Mouse (Mus musculus) midbrain, postnatal 0 days (tissue): ENCODE measurements around the gene Cdon. TPM values are rescaled to one million over a fixed set of nuclear protein-coding genes. Genes with fewer than 3 reads are reported as not detected.

Experiments
- ATAC-seq: fragments of 200-750 bp; cut with Nextera tagmentation; 2 replicates; pipeline ENCODE4 v1.8.0; 2017; ENCODE audit warnings: moderate number of reproducible peaks, mild to moderate bottlenecking, moderate TSS enrichment, moderate library complexity; ENCODE audit not compliant: low FRiP score
- DNase-seq: peaks from one replicate; pipeline ENCODE4 v3.0.0-alpha.2; 2015; ENCODE audit warnings: low spot score
- H3K27ac ChIP-seq: fragments of 300-500 bp; sonication (generic); 2 replicates; pipeline ENCODE4 v1.5.1; 2014; ENCODE audit warnings: low read depth, mild to moderate bottlenecking, low read length, mixed read lengths
- H3K27me3 ChIP-seq: fragments of 300-500 bp; sonication (generic); 2 replicates; pipeline ENCODE4 v1.6.1; 2014; ENCODE audit warnings: low read length, control low read depth, mixed read lengths; ENCODE audit not compliant: insufficient read depth
- H3K36me3 ChIP-seq: fragments of 300-500 bp; sonication (generic); 2 replicates; pipeline ENCODE4 v1.6.1; 2014; ENCODE audit warnings: low read length, control low read depth, mixed read lengths; ENCODE audit not compliant: insufficient read depth
- H3K4me1 ChIP-seq: fragments of 300-500 bp; sonication (generic); 2 replicates; pipeline ENCODE4 v1.6.1; 2014; ENCODE audit warnings: mild to moderate bottlenecking, control low read depth, antibody characterized with exemption, low read length, mixed read lengths; ENCODE audit not compliant: insufficient read depth
- H3K4me2 ChIP-seq: fragments of 300-500 bp; sonication (generic); 2 replicates; pipeline ENCODE4 v1.6.1; 2014; ENCODE audit warnings: low read depth, mild to moderate bottlenecking, low read length, mixed read lengths; ENCODE audit not compliant: poor library complexity, severe bottlenecking
- H3K4me3 ChIP-seq: fragments of 300-500 bp; sonication (generic); 2 replicates; pipeline ENCODE4 v1.5.1; 2014; ENCODE audit warnings: low read depth, mild to moderate bottlenecking, low read length, moderate library complexity
- H3K9ac ChIP-seq: fragments of 300-500 bp; sonication (generic); replicated peaks from 2 replicates; pipeline ENCODE4 v1.6.1; 2014; ENCODE audit warnings: mild to moderate bottlenecking, low read length, moderate library complexity, mixed read lengths; ENCODE audit not compliant: poor library complexity, severe bottlenecking
- H3K9me3 ChIP-seq: fragments of 300-500 bp; sonication (generic); 2 replicates; pipeline ENCODE4 v1.6.1; 2016; ENCODE audit warnings: low read length, control low read depth
- CTCF ChIP-seq: IDR thresholded peaks from 2 replicates; pipeline ENCODE4 v1.5.1; 2016; ENCODE audit warnings: antibody characterized with exemption, mild to moderate bottlenecking
- WGBS: fragments of 180-500 bp; shearing (Covaris S2); extraction: QIAGEN DNeasy Blood & Tissue Kit; methylation state at CpG from one replicate; pipeline ENCODE4 v1.1.7; 2014; 5-methylcytosine and 5-hydroxymethylcytosine counted together
- polyA plus RNA-seq: library from polyadenylated mRNA; unstranded; fragments of >200 nt; fragmentation: Nextera tagmentation; extraction: Ambion mirVana; gene quantifications from 2 replicates; pipeline ENCODE4 v1.2.1, GENCODE M21; 2015
- total RNA-seq: library from RNA; depleted of rRNA; stranded (reverse); fragments of >200 nt; gene quantifications from 2 replicates; pipeline ENCODE4 v1.2.3, GENCODE M21; 2014

The Cdon gene
- total and polyA plus RNA-seq, 2 experiments from 2014 or later, result 0.81 to 11.4 TPM

GRCm38 (mm10) chr9:35508234-35508633 is 87.3 kb downstream of the Cdon start:
- H3K9me3 ChIP-seq, result no peaks in the 10 kb centered on the region
- peaks cover 3% of the 10 kb centered on the region; the same call in 1 of the 2 replicates for H3K36me3 ChIP-seq
- no peak for TF ChIP-seq CTCF
- DNase-seq, result peak; percentile 68
- 43% methylated on average over 8 of the region's 8 CpGs for WGBS
- no peaks in the 10 kb centered on the region for H3K27me3 ChIP-seq
- peak; percentile 42; the same call in 1 of the 2 replicates for ATAC-seq
- no peak overlapping the region for H3K27ac ChIP-seq
- H3K4me1 ChIP-seq, result 0 out of 2 replicates have a peak, but pooled peaks cover 5% of the 10 kb centered on the region
- no peak overlapping the region for H3K4me3 ChIP-seq
- H3K4me2 ChIP-seq, result no peak overlapping the region
- H3K9ac ChIP-seq, result no peak overlapping the region

- no peak overlapping the region for H3K9ac ChIP-seq
- no peaks in the 10 kb centered on the region for H3K27me3 ChIP-seq
- ATAC-seq (no peak), DNase-seq (no peak)
- no peaks in the 10 kb centered on the region for H3K36me3 ChIP-seq
- no peak overlapping the region for H3K4me3 ChIP-seq
- H3K4me1 ChIP-seq, result no peaks in the 10 kb centered on the region
- H3K9me3 ChIP-seq, result no peaks in the 10 kb centered on the region
- H3K4me2 ChIP-seq, result no peak overlapping the region
- no peak for TF ChIP-seq CTCF
- H3K27ac ChIP-seq, result no peak overlapping the region
- WGBS, result 86% methylated on average over 4 of the region's 4 CpGs
Measured at GRCm38 (mm10) chr9:35513900-35514299, 93.0 kb downstream of the Cdon start.

GRCm38 (mm10) chr9:35516182-35516581 is 95.3 kb downstream of the Cdon start:
- 90% methylated on average over 5 of the region's 5 CpGs for WGBS
- no peak for DNase-seq
- Histone ChIP-seq H3K4me3 (no peak overlapping the region), H3K9ac (no peak overlapping the region), H3K4me1 (no peaks in the 10 kb centered on the region), H3K36me3 (no peaks in the 10 kb centered on the region), H3K4me2 (no peak overlapping the region), H3K27me3 (no peaks in the 10 kb centered on the region), H3K27ac (no peak overlapping the region), H3K9me3 (no peaks in the 10 kb centered on the region)
- no peak for ATAC-seq
- TF ChIP-seq CTCF, result no peak

- Histone ChIP-seq H3K9ac (no peak overlapping the region), H3K27ac (no peak overlapping the region), H3K9me3 (no peaks in the 10 kb centered on the region), H3K4me1 (no peaks in the 10 kb centered on the region), H3K36me3 (no peaks in the 10 kb centered on the region), H3K4me2 (no peak overlapping the region), H3K4me3 (no peak overlapping the region), H3K27me3 (no peaks in the 10 kb centered on the region)
- ATAC-seq (no peak), DNase-seq (no peak)
- no peak for TF ChIP-seq CTCF
- 94% methylated on average over 16 of the region's 16 CpGs for WGBS
Measured at GRCm38 (mm10) chr9:35516711-35517110, 95.8 kb downstream of the Cdon start.

- no peak for DNase-seq
- H3K4me1 ChIP-seq, result no peaks in the 10 kb centered on the region
- H3K4me3 ChIP-seq, result no peak within 1 kb of the TSS
- H3K36me3 ChIP-seq, result no peaks in the 10 kb centered on the region
- WGBS, result 76% methylated on average over 3 of the region's 3 CpGs
- H3K9me3 ChIP-seq, result no peaks in the 10 kb centered on the region
- ATAC-seq, result no peak
- no peak for TF ChIP-seq CTCF
- no peak within 1 kb of the TSS for H3K4me2 ChIP-seq
- no peak within 1 kb of the TSS for H3K9ac ChIP-seq
- H3K27me3 ChIP-seq, result no peaks in the 10 kb centered on the region
- no peak within 1 kb of the TSS for H3K27ac ChIP-seq
Measured at GRCm38 (mm10) chr9:35518169-35518568, 97.2 kb downstream of the Cdon start, which contains the start of gene Gm1113. TSS of gene Gm1113 (minus strand) at chr9:35518269.

- 86% methylated on average over 6 of the region's 6 CpGs for WGBS
- ATAC-seq (no peak), DNase-seq (no peak)
- Histone ChIP-seq H3K27ac (no peak overlapping the region), H3K4me2 (no peak overlapping the region), H3K9ac (no peak overlapping the region), H3K4me3 (no peak overlapping the region), H3K9me3 (no peaks in the 10 kb centered on the region), H3K27me3 (no peaks in the 10 kb centered on the region), H3K4me1 (peaks cover 3% of the 10 kb centered on the region), H3K36me3 (no peaks in the 10 kb centered on the region)
- no peak for TF ChIP-seq CTCF
Measured at GRCm38 (mm10) chr9:35520631-35521348, 99.9 kb downstream of the Cdon start.
